Mouse (Mus musculus) heart, postnatal 25 days (tissue): Measurements from ENCODE around the gene Nudt2. TPM values are rescaled to one million over a fixed set of nuclear protein-coding genes. Genes with fewer than 3 reads are reported as not detected.
A peak's percentile ranks its signal among the peaks of the same experiment; 100 is the strongest.
"Not testable (repeated sequence)": the region's sequence is repeated elsewhere in the genome, so short reads cannot be mapped to it uniquely, and the experiment has no call there.

Experiments used
- DNase-seq: peaks from one replicate; pipeline ENCODE4 v3.0.0; 2022; ENCODE audit warnings: low spot score
- intact Hi-C: fragments of 180-260 bp; cut with DNase I; formaldehyde crosslinking; loops from one replicate; pipeline ENCODE4 v1.15.1; 2025
- total RNA-seq, 2 experiments: library from RNA; stranded (reverse); gene quantifications; 2 replicates each; pipeline ENCODE4 v1.2.3; 2021

Nudt2 gene
- total RNA-seq = 10 to 100 TPM; 29.6 to 32.7 TPM

DNA sequence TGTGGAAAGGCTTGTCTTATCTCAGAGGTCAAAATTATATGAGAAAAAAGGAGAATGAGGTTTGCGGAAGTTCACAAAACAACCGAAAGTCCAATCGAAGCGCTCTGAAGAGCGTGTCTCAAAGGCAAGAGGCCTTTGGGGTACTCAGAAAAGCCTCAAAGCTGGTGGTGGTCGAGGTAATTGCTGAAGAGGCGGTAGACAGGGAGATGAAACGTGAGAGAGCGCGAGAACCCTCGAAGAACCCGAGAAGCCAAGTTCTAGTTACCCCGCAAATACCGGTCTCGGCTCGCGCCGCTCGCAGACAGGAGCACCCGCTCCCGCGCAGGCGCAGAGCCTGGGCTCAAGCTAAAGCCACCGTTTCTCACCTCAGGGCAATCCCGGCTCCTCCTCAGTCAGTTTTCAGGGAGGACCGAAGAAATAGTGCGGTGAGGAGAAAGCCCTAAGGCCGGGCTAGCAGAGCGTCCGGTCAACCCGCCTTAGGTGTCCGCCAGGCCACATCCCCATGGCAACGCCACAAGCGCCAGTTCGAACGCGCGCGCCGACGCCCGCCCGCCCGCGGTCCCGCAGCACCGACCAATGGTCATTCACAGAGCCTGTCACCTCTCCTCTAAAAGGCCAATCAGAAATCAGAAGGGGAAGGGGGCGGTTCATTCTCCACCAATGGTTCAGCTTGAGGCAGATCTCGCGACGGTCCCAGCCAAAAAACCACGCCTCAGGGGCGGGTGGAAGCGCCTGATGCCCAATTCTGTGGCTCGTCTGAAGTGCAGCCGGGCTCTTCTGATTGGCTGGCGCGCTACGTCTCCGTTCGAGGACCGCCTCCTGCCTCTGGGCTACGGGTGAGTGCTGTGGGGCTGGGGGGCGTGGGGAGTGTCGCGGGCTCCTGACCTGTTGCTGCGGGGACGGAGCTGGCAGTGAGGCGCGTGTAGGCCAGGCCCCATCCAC is at the start of gene Nudt2, which contains the start of gene Kif24:
Nudt2 (plus strand) TSS at position 807 of the 942 bp plus-strand sequence.
Kif24 (minus strand) TSS at position 543 of the 942 bp plus-strand sequence.
- intact Hi-C loops = loop anchor here (5.0 kb wide), 1 partner anchor 88 kb away; no protein-coding TSS in a partner anchor
- DNase-seq = peak; percentile 98

DNA sequence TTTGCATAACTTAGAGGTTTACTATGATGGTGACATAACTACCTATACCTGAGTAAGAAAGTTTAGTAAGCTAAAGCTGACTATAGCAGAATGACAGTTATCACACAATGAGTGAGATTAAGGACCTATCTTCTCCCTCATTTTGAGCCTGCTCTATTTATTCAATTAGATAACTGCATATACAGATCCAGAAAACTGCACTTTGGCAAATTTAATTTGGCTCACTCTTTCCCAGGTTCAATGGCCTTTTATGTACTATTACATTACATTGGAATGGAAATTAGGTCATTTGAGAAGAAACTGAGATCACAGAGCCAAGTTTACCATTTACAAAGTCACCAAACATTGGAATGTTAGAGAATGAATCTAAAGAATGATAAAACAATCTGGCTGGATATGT is 48.0 kb upstream of the Nudt2 start:
- no peak for DNase-seq

DNA sequence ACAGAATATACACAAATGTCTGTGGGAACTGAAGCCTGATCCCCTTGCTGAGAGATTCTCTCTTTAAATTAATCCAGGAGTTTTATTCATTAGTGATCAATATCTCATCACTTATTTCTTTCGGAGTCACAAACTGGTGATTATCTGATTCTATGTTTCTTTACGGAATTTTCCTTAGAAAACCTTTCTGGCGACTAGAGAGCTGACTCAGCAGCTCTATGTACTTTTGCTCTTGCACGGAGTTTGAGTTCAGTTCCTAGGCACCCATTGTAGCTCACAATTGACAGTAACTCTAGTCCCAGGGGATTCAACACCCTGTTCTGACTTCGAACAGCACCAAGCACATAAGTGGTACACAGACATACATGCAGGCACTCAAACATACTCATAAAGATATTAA is 26.0 kb upstream of the Nudt2 start:
- intact Hi-C loops = no loop called here
- no peak for DNase-seq

More for the DNA sequence above, 48.0 kb upstream of the Nudt2 start:
- intact Hi-C loops = no loop called here

DNA sequence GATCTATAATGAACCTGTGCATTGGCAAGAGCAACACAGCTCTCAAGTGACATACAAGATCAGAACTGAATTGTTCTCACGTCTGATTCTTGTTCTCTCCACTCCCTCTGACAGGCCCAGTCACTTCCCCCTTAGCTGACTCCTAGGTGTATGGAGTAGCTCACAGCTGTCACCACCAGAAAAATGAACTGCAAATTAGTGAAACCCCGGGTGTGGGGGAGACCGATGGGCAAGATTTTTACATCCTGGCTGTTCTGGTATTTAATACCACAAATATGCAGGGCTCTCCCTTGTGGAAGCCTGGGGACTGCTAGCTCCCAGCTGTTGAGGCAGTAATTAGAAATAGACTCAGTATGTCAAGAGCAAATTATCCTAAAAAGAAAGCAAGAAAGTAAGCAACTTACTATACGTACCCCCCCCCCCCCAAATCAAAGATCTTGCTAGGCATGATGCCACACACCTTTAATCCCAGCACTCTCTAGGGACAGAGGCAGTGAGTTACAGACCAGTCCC is 22.1 kb upstream of the Nudt2 start:
- intact Hi-C loops = no loop called here

DNA sequence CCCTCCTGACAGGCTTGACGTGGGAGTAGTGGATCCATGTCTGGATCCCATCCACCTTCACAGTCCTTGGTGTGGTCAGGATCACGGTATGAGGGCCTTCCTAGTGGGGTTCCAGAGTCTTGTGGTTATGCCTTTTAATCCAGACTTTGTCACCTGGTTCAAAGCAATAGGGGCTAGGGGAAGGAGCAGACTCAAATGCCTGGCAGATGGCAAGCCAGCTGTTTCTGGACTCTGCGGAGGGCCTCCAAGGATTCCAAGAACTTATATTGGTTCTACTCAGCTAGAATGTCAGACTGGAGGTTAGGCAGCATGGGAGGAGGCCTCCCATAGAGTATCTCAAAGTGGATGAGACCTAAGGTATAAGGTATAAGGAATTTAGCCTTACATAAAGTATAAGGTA is 17.4 kb upstream of the Nudt2 start:
- no peak for DNase-seq

More for the DNA sequence above, 22.1 kb upstream of the Nudt2 start:
- DNase-seq = no peak

DNA sequence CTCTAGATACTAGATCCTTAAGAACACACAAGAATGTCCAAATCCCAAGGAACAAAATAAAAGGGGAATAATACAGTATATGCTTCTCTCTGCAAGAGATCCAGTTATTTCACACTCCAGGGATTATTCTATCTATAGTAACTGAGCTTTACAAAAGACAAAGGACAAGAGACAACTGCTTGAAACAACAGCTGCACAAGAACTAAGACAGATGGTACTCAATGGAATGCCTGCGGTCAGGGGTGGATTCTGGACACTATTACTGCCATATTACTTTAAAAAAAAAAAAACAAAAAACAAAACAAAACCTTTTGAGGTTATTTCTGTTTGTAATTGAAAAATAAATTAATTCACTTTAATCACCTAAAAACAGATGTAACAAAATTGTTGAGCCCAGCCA is 4.3 kb upstream of the Nudt2 start:
- DNase-seq = no peak
- intact Hi-C loops = no loop called here

More for the DNA sequence above, 17.4 kb upstream of the Nudt2 start:
- intact Hi-C loops = no loop called here

DNA sequence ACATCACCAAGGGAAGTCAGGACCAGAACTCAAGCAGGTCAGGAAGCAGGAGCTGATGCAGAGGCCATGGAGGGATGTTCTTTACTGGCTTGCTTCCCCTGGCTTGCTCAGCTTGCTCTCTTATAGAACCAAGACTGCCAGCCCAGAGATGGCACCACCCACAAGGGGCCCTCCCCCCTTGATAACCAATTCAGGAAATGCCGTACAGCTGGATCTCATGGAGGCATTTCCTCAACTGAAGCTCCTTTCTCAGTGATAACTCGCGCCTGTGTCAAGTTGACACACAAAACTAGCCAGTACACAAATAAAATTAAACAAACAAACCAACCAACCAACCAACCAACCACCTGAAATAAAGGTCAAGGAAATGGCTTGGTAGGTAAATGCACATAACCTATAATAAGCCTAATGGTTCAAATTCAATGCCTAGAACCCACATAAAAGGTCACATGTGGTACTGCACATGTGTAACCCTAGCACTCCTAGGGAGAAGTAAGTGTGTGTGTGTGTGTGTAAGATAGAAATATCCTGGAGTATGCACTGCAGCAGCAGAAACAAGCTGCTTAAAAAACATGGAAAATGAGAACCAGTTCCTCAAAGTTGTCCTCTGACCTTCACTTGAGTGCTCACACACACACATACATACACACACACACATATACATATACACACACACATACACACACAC is 1.8 kb upstream of the Nudt2 start:
- DNase-seq, intact Hi-C loops: not testable (repeated sequence)

DNA sequence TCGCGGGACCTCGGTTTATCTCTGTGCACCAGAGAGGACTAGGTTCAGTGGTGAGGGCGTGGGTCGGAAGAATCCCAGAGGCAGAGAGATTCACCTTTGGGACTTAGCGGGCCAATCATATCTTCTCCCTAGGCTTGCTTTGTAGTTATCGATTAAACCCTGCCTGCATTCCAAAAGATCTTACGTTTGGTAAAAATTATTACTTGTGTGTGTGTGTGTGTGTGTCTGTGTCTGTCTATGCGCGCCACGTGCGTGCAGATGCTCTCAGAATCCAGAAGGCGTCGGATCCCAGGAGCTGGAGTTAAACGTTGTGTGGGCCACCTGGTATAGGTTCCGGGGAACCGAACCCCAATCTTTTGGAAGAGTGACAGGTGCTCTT is 325 bp downstream of the Nudt2 start:
- DNase-seq = no peak
- intact Hi-C loops = loop anchor here (5.0 kb wide), 1 partner anchor 87 kb away; no protein-coding TSS in a partner anchor

DNA sequence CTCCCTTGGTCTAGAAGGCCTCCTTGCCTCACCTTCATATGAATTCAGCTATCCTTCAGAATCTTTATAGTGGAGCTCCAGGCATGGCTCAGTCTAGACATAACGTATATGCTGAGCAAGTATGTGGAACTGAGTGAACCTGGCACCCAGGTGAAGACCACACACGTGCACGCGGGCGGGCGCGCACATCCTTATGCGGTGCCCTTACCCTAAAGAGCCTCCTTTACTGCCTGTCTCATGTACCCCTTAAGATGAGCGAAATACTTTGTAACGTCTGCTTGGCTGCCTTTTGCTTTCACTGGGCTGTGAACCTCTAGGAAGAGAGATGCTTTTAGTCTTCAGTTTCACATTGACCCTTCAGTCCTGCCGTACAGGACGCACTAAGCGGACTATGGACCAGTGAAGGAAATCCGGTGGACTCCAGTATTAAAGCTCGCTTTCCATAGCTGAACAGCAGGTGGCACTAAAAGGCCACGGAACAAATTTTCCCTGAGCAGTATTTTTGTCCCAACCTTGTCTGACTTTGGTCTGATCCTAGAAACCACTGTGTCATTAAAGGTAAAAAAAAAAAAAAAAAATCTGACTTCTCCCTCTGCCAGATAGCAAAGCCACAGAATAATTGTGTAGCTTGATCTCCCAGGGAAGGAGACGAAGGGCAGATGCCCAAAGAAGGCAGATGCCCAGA is 3.6 kb downstream of the Nudt2 start:
- DNase-seq = peak; percentile 14
- intact Hi-C loops = loop anchor here (1.0 to 5.0 kb wide), 5 partner anchors 38 to 240 kb away; no protein-coding TSS in a partner anchor

DNA sequence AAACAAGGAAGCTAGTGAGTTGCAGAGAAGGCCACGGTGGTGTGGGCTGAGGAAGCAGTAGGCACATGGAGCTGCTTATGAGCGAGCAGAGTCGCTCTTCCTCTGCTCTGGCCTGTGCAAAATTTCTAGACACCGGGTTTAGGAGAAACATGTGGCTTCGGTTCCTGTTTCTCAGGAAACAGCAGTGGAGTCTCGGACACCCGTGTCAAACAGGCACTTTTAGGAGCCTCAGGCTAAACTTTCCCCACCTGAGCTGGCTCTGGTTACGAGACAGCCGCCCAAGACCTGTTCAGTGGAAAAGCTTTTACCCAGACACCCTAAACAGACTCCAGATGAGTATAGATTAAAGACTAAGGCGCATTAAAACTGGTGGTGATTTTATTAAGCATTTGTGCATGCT is 4.2 kb downstream of the Nudt2 start:
- intact Hi-C loops = loop anchor here (2.0 to 5.0 kb wide), 4 partner anchors 38 to 240 kb away; no protein-coding TSS in a partner anchor
- DNase-seq = no peak

DNA sequence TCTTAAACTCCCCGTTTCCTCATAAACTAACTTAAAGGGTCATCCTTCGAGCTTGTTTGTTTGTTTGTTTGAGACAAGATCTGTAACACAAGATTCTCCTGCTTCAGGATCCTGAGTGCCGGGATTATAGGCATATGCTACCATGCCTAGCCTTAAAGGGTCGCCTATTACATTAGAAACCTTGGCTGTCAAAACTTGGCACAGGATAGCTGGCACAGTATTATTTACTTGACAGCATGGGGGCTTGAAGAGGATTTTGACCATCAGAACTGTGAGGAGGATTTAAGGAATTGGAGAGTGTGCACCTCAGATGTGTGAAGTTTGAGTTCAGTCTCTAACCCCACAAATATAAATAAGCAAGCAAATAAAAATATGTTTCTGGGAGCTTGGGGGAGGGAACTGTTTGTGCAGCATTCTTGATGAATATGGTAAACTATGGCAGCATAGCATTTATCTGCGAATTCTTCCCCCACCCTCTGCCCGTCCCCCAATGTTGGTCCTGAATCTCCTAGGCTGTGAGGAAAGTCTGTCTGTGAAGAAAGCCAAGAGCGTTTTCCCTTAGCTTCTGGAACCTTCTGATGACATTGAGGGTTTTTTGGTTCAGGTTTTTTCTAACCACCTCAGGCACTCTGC is 5.2 kb downstream of the Nudt2 start:
- DNase-seq = no peak
- intact Hi-C loops = no loop called here

DNA sequence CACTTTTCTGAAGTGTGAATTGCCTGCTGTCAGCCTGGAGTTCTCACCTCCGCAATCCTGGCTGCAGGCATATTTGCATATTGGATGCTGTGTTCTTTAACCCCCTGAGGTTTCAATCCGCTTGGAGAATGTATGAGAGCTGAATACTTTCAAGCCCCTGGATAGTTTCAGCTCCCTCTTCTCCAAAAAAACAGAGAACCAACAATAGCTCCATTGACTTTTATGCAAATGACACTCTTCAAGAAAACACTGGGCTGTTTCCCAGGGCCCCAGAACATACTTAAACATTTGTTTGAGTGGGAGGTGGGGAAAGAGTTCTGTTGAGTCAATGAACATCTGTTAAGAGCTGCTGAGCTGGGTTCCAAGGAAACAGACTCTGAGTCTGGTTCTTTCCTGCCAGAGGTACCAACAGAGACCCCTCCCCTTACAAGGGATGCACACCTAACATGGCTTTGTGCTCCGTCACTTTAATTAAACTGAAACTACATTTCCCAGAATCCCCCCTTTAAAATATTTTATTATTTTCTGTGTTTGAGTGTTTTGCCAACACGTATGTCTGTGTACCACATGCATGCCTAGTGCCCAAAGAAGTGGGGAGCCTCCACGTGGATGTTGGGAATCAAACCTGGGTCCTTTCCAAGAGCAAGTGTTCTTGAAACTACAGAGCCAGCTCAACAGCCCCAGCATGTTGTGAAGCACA is 5.9 kb downstream of the Nudt2 start:
- DNase-seq = no peak

DNA sequence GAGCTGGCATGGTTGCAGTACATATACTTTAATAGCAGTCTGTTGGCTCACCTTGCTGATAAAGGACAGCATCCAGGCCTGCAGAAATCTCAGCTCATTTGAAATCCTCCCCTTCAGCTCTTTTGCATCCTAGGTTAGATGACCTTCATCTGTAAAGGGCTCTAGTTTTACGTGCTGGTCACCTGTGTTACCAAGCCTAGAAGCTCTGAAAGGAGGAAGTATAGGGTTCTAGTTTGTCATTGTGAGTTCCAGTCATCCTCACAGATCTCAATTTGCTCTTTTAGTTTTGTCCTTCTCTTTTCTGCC is 6.4 kb downstream of the Nudt2 start:
- intact Hi-C loops = no loop called here
- no peak for DNase-seq

More for the DNA sequence above, 5.9 kb downstream of the Nudt2 start:
- intact Hi-C loops = no loop called here

DNA sequence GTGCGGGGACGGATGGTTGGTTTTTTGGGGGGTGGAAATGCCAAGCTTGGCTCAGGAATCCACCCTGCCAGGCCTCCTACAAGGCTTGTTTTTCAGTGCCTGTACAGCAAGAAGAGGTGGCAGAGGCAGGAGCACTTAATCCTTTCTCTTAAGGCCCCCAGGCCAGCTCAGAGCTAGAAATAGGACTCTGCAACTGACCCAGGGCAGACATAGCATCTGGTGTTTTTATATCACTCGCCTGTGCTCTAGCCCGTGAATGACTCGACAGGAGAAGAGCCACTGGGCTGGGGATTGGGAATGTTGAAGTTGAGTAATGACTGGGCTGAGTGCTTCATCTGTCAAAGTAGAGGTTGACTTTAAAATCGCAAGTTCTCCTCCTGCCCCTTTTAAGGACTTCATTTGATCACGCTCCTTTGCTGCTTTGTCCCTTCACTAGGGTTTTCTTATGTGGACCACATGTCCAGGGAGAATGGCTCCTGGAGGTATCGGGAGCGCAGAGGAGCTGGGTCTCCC is 12.8 kb downstream of the Nudt2 start:
- DNase-seq = no peak
- intact Hi-C loops = no loop called here

DNA sequence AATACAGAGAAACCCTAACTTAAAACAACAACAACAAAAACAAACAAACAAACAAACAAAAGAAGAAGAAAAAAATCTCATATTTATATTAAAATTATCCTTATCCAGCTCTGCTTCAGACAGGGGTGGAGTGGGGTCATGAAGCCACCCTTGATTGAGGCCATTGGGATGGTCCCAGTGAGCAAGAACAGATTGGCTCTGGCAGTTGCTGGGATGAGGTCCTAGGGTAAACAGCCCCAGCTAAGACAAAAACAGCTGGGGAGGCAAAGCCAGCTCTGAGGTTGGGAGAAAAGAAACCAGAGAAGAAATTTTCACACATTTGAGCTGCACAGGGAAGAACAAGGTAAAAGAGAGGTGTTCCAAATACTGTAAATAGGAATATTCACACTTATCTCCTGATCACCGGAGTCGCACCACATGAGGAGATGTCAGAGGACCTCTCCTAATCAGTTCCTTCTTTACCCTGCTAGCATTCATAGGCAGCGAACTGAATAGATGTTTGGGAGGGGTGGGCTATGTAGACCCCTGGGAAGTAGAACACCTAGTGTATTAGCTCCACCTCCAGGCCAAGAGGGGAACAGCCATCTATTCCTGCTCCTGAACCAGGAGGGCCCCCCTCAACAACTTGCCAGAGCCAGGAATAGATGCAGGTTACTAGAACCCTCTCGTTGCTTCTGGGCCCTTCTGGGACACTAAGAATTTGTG is 14.0 kb downstream of the Nudt2 start:
- DNase-seq = no peak
- intact Hi-C loops = no loop called here

DNA sequence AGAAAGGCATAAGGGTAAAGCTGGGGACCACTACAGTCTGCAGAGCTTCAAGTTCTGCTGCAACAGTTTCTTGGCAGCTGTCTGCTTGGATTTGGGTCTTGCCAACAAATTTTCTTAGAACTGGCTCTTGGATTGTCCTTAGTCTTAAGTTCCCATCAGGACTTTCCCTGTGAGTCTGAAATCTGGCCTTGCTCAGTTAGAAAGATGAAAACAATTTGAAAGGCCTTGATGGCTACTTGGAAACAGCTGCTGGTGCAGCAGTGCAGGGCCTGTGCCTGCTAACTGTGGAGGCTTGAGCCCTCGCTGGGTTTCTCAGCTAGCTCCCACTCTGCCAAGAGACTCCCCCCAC is 14.5 kb downstream of the Nudt2 start:
- DNase-seq = peak; percentile 47

DNA sequence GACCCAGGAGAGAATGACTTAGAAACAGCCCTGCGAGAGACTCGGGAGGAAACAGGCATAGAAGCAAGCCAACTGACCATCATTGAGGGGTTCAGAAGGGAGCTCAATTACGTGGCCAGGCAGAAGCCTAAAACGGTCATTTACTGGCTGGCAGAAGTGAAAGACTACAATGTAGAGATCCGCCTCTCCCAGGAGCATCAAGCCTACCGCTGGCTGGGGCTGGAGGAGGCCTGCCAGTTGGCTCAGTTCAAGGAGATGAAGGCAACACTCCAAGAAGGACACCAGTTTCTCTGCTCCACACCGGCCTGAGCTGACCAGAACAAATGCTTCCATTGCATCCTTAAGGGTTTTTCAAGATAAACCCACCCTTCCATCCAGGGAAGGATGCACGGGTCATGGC is 15.3 kb downstream of the Nudt2 start:
- intact Hi-C loops = no loop called here
- peak; percentile 72 for DNase-seq

More for the DNA sequence above, 14.5 kb downstream of the Nudt2 start:
- intact Hi-C loops = no loop called here

DNA sequence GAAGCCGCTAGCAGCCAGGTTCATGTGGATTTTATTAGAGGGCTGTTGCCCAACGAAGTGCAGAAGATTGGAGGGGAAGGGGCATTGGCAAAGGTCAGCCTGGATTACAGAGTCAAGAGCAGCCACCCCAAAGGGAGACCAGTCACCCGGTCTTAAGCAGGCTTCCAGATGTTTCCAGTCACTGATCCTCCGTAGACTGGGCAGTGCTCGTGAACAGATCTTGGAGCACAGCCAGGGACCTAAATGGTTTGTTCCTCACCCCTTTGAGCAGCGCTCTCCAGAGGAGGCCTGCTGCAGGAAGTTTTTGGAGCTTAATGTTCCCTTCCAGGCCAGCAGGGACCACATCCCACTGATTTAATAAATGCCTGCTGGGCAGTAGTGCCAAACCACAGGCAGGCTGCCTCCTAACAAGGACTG is 16.7 kb downstream of the Nudt2 start:
- intact Hi-C loops = no loop called here
- peak; percentile 73 for DNase-seq
